Mouse (Mus musculus) stomach, postnatal 0 days (tissue): ENCODE measurements around the gene Ccdc175. TPM values are rescaled to one million over a fixed set of nuclear protein-coding genes. Genes with fewer than 3 reads are reported as not detected.

Experiments
- ATAC-seq: fragments of 200-750 bp; cut with Nextera tagmentation; 2 replicates; pipeline ENCODE4 v1.8.0; 2017; ENCODE audit not compliant: low FRiP score, low TSS enrichment
- DNase-seq: peaks from one replicate; pipeline ENCODE4 v3.0.0-alpha.2; 2016; ENCODE audit warnings: low spot score
- H3K27ac ChIP-seq: fragments of 300-500 bp; sonication (generic); replicated peaks from 2 replicates; pipeline ENCODE4 v1.5.1; 2014; ENCODE audit warnings: mild to moderate bottlenecking, control low read depth
- H3K27me3 ChIP-seq: fragments of 300-500 bp; sonication (generic); 2 replicates; pipeline ENCODE4 v1.6.1; 2014; ENCODE audit warnings: low read length; ENCODE audit not compliant: control insufficient read depth, insufficient read depth
- H3K36me3 ChIP-seq: fragments of 300-500 bp; sonication (generic); 2 replicates; pipeline ENCODE4 v1.6.1; 2014; ENCODE audit warnings: low read length, mixed read lengths; ENCODE audit not compliant: control insufficient read depth, insufficient read depth
- H3K4me1 ChIP-seq: fragments of 300-500 bp; sonication (generic); replicated peaks from 2 replicates; pipeline ENCODE4 v1.6.1; 2014; ENCODE audit warnings: antibody characterized with exemption; ENCODE audit not compliant: control insufficient read depth, insufficient read depth
- H3K4me2 ChIP-seq: fragments of 300-500 bp; sonication (generic); replicated peaks from 2 replicates; pipeline ENCODE4 v1.6.1; 2014; ENCODE audit warnings: low read depth, mild to moderate bottlenecking, control low read depth, moderate library complexity
- H3K4me3 ChIP-seq: fragments of 300-500 bp; sonication (generic); 2 replicates; pipeline ENCODE4 v1.5.1; 2014; ENCODE audit warnings: low read depth, low read length, control low read depth
- H3K9ac ChIP-seq: fragments of 300-500 bp; sonication (generic); 2 replicates; pipeline ENCODE4 v1.6.1; 2014; ENCODE audit warnings: mild to moderate bottlenecking, low read length, control low read depth, mixed read lengths
- H3K9me3 ChIP-seq: fragments of 300-500 bp; sonication (generic); 2 replicates; pipeline ENCODE4 v1.6.1; 2016; ENCODE audit warnings: low read length; ENCODE audit not compliant: control insufficient read depth
- CTCF ChIP-seq: IDR thresholded peaks from 2 replicates; pipeline ENCODE4 v1.5.1; 2016; ENCODE audit warnings: antibody characterized with exemption, low read depth, mild to moderate bottlenecking, moderate library complexity
- EP300 ChIP-seq: optimal IDR thresholded peaks from 2 replicates; pipeline ENCODE3; 2016; ENCODE audit warnings: antibody characterized with exemption
- WGBS: fragments of 180-500 bp; shearing (Covaris S2); extraction: QIAGEN DNeasy Blood & Tissue Kit; methylation state at CpG from one replicate; pipeline ENCODE4 v1.1.7; 2014; 5-methylcytosine and 5-hydroxymethylcytosine counted together
- polyA plus RNA-seq: library from polyadenylated mRNA; unstranded; fragments of >200 nt; fragmentation: Nextera tagmentation; extraction: Ambion mirVana; gene quantifications from 2 replicates; pipeline ENCODE4 v1.2.1, GENCODE M21; 2015

Ccdc175 gene
- polyA plus RNA-seq, 1 experiment from 2014 or later, result not detected

DNA sequence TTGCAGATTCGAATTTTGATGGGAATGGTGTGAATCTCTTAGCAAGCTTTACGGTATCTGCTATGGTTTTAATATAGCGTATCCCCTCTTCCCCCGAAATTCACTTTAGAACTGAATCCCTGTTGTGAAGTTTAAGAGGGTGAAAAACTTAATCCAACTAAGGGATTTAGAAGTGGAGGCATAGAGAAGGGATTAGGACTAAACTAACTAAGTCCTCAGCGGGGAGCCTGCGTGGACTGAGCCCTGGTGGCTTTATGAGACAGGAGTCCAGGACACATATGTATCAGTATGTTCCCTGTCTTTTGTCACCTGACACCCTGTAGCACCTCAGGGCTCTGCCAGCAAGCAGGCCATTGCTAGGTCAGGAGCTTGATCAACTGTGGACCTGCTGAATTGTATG, 42.9 kb upstream of the Ccdc175 start:
- TF ChIP-seq CTCF (no peak), EP300 (no peak)
- Histone ChIP-seq H3K4me3 (no peak overlapping the region), H3K9me3 (no peaks in the 10 kb centered on the region), H3K27me3 (no peaks in the 10 kb centered on the region), H3K36me3 (no peaks in the 10 kb centered on the region), H3K9ac (no peak overlapping the region), H3K27ac (no peak overlapping the region), H3K4me1 (no peaks in the 10 kb centered on the region), H3K4me2 (no peak overlapping the region)
- WGBS, result 84% methylated on average over 6 of the region's 6 CpGs
- DNase-seq (no peak), ATAC-seq (no peak)

DNA sequence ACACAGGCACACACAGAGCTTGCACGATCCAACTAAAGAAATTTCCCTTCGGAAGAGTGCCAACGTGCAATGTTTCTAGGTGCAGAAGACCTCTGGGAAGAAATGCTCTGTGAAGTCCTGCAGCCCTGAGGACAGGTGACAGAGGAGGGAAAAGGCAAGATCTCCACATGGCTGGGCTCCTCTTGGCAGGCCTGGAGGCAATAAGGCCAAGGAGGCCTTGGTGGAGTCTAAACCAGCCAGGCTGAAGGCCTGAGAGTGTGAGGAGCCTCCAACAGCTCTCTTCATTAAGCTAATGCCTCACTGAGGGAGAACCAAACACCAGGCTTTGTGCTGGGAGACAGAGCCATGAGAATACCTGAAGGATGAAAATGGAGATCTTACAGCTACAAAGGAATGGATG, 40.5 kb upstream of the Ccdc175 start:
- no peak for TF ChIP-seq CTCF
- no peak for TF ChIP-seq EP300
- Histone ChIP-seq H3K4me2 (no peak overlapping the region), H3K27me3 (no peaks in the 10 kb centered on the region), H3K9ac (no peak overlapping the region), H3K4me3 (no peak overlapping the region), H3K36me3 (no peaks in the 10 kb centered on the region), H3K4me1 (no peaks in the 10 kb centered on the region), H3K9me3 (no peaks in the 10 kb centered on the region), H3K27ac (no peak overlapping the region)
- WGBS, result 89% methylated on average over 3 of the region's 3 CpGs
- no peak for DNase-seq
- ATAC-seq, result no peak

DNA sequence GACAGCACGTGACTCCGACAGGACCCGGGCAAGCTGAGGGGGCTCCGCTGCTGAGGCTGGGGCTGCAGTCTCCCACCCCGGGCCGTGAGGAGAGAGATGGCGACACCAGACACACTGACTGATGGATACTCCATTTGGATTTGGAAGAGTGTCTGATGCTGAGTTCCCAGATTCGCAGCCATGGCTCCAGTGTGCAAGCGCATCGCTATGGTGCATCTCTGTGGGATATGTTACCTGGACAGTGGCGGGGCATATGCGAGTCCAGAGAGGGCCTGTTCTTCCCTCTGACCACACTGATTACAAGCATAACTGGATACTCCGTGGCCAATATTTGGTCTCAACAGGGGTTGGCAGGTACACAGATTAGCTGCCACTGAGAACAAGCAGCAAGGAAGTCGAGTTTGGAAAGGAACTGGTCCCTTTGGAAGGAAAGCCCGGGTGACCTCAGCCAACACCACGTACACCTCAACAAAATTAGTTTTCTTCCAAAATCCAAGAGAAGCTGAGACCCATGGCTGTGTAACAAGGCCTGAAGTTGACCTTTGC, 38.8 kb upstream of the Ccdc175 start:
- TF ChIP-seq EP300, result no peak
- no peak for TF ChIP-seq CTCF
- H3K4me3 ChIP-seq, result no peak overlapping the region
- H3K27ac ChIP-seq, result no peak overlapping the region
- H3K27me3 ChIP-seq, result no peaks in the 10 kb centered on the region
- ATAC-seq, result no peak
- DNase-seq, result no peak
- 89% methylated on average over 16 of the region's 16 CpGs for WGBS
- no peak overlapping the region for H3K4me2 ChIP-seq
- no peaks in the 10 kb centered on the region for H3K36me3 ChIP-seq
- H3K9me3 ChIP-seq, result no peaks in the 10 kb centered on the region
- no peak overlapping the region for H3K9ac ChIP-seq
- no peaks in the 10 kb centered on the region for H3K4me1 ChIP-seq

- no peak for DNase-seq
- TF ChIP-seq CTCF (no peak), EP300 (no peak)
Measured at GRCm38 (mm10) chr12:72213554-72213953, 28.7 kb upstream of the Ccdc175 start.

DNA sequence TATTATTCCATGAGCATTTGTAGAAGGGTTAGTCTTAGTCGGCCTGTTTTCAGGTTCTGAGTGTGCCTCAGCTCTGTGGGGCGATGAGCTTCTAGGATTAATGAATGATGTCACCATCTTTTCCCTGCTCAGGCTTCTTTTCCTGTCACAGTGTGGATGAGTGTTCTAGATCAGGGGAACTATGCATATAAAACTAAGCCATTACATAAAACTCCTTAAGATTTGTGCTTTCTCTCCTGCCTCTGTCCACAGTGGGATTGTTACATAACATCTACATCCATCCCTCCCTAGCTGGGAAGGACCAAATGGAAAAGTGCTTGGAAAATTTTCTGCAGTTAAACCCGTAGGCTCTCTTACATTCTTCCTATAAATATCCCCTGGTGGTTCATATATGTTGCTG, 16.0 kb upstream of the Ccdc175 start:
- no peaks in the 10 kb centered on the region for H3K4me1 ChIP-seq
- WGBS, result 84% methylated on average over 3 of the region's 3 CpGs
- no peak overlapping the region for H3K9ac ChIP-seq
- no peaks in the 10 kb centered on the region for H3K9me3 ChIP-seq
- no peak overlapping the region for H3K27ac ChIP-seq
- no peaks in the 10 kb centered on the region for H3K27me3 ChIP-seq
- ATAC-seq (no peak), DNase-seq (no peak)
- H3K36me3 ChIP-seq, result no peaks in the 10 kb centered on the region
- H3K4me3 ChIP-seq, result no peak overlapping the region
- TF ChIP-seq CTCF, result no peak
- TF ChIP-seq EP300, result no peak
- H3K4me2 ChIP-seq, result no peak overlapping the region

More at GRCm38 (mm10) chr12:72213554-72213953, 28.7 kb upstream of the Ccdc175 start:
- no peak overlapping the region for H3K9ac ChIP-seq
- no peak overlapping the region for H3K4me3 ChIP-seq
- no peak for ATAC-seq
- no peak overlapping the region for H3K4me2 ChIP-seq
- 51% methylated on average over 5 of the region's 5 CpGs for WGBS
- no peaks in the 10 kb centered on the region for H3K4me1 ChIP-seq
- no peaks in the 10 kb centered on the region for H3K27me3 ChIP-seq
- H3K9me3 ChIP-seq, result no peaks in the 10 kb centered on the region
- H3K27ac ChIP-seq, result no peak overlapping the region
- no peaks in the 10 kb centered on the region for H3K36me3 ChIP-seq

GRCm38 (mm10) chr12:72197925-72198486, 13.2 kb upstream of the Ccdc175 start:
- H3K9ac ChIP-seq, result no peak overlapping the region
- 51% methylated on average over 18 of the region's 18 CpGs for WGBS
- H3K4me1 ChIP-seq, result no peaks in the 10 kb centered on the region
- no peaks in the 10 kb centered on the region for H3K27me3 ChIP-seq
- H3K27ac ChIP-seq, result no peak overlapping the region
- no peak overlapping the region for H3K4me2 ChIP-seq
- no peak overlapping the region for H3K4me3 ChIP-seq
- H3K36me3 ChIP-seq, result no peaks in the 10 kb centered on the region
- ATAC-seq (no peak), DNase-seq (peak; percentile 24)
- no peaks in the 10 kb centered on the region for H3K9me3 ChIP-seq
- TF ChIP-seq CTCF, result no peak
- TF ChIP-seq EP300, result no peak
